Mouse (Mus musculus): Measurements from ENCODE around the gene Scn8a. TPM values are rescaled to one million over a fixed set of nuclear protein-coding genes. Genes with fewer than 3 reads are reported as not detected.

Scn8a gene
- polyA plus RNA-seq, 1 experiment = not detected

DNA sequence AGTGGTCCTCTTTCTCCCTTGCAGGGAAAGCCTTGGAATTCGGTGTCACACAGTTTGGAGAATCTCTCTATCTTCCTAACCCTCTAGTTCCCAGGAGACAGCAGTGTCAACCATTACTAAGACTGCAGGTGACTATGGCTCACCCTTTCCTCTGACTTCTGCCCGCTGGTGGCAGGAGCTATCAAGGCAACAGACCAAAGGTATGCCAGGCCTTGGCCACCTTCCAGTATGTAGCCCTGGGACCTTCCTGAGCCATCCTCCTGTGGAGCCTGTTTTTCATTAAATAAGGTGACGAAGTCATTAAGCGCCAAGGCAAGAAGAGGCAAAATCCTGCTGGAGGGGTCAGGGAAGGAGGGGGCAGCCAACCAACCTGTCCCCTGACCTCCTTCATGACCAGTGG, 205.5 kb downstream of the Scn8a start:
- Histone ChIP-seq H3K79me2 (ENCODE audit: control insufficient read depth, insufficient read depth) (no peaks in the 10 kb centered on the region), H3K4me2 (ENCODE audit: low read depth) (no peak overlapping the region), H3K36me3 (ENCODE audit: control insufficient read depth, insufficient read depth) (no peaks in the 10 kb centered on the region), H3K27me3 (ENCODE audit: control insufficient read depth, insufficient read depth, insufficient read length) (peaks cover 86% of the 10 kb centered on the region), H3K4me3 (no peak overlapping the region), H3ac (ENCODE audit: control insufficient read depth, insufficient read length) (no peak overlapping the region)
- TF ChIP-seq TCF12 (IDR thresholded peaks at IDR 0.05; ENCODE audit: insufficient read depth, poor library complexity, severe bottlenecking) = no peak
- no peak for TF ChIP-seq REST (IDR thresholded peaks at IDR 0.05; ENCODE audit: insufficient read depth, insufficient read length)
- TF ChIP-seq SRF (IDR thresholded peaks at IDR 0.05; ENCODE audit: control insufficient read depth, insufficient read length, low read depth) = no peak
- TF ChIP-seq MYOD1 (IDR thresholded peaks at IDR 0.05; ENCODE audit: control insufficient read depth in 1 of 3, insufficient read length in 2 of 3, low read depth in 2 of 3) = no peak
- no peak for TF ChIP-seq MAX (IDR thresholded peaks at IDR 0.05; ENCODE audit: low read depth)
- TF ChIP-seq MYOG (IDR thresholded peaks at IDR 0.05; ENCODE audit: control insufficient read depth in 1 of 3, insufficient read depth in 1 of 3, insufficient read length in 2 of 3, low read depth in 2 of 3) = no peak
- TF ChIP-seq CEBPB (IDR thresholded peaks at IDR 0.05; ENCODE audit: insufficient read depth, poor library complexity, severe bottlenecking) = no peak
- no peak for TF ChIP-seq E2F4 (IDR thresholded peaks at IDR 0.05; ENCODE audit: insufficient read depth)
- TF ChIP-seq POLR2A (IDR thresholded peaks at IDR 0.05; ENCODE audit: insufficient read length, low read depth) = no peak
- TF ChIP-seq USF1 (IDR thresholded peaks at IDR 0.05; ENCODE audit: low read depth) = no peak
- TF ChIP-seq TCF3 (IDR thresholded peaks at IDR 0.05; ENCODE audit: insufficient read length, low read depth) = no peak
- no peak for TF ChIP-seq POLR2AphosphoS2 (IDR thresholded peaks at IDR 0.05; ENCODE audit: insufficient read length, low read depth)

DNA sequence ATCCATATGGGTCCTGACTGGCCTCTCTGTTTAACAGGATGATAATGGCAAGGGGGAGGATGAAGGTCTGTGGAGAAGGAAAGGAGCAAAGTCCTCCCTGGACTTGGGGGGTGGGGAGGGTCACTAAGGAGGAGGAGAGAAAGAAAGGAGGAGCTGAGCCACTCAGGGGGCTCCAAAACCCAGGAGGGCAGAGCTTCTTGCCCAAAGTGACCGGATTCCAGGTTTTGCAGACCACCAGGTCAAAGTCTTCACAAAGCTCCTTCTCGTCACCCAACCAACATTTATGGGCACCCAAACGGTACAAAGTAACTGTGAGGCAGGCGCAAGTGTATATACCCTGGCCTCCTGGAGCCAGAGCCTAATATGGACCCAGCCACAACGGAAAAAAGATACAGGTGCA, 206.0 kb downstream of the Scn8a start:
- H3K27me3 ChIP-seq (ENCODE audit: control insufficient read depth, insufficient read depth, insufficient read length) = peaks cover 86% of the 10 kb centered on the region
- H3ac ChIP-seq (ENCODE audit: control insufficient read depth, insufficient read length) = no peak overlapping the region
- H3K4me2 ChIP-seq (ENCODE audit: low read depth) = no peak overlapping the region
- H3K36me3 ChIP-seq (ENCODE audit: control insufficient read depth, insufficient read depth) = no peaks in the 10 kb centered on the region
- no peaks in the 10 kb centered on the region for H3K79me2 ChIP-seq (ENCODE audit: control insufficient read depth, insufficient read depth)
- no peak overlapping the region for H3K4me3 ChIP-seq
- TF ChIP-seq MYOG (IDR thresholded peaks at IDR 0.05; ENCODE audit: control insufficient read depth in 1 of 3, insufficient read depth in 1 of 3, insufficient read length in 2 of 3, low read depth in 2 of 3) (no peak), E2F4 (IDR thresholded peaks at IDR 0.05; ENCODE audit: insufficient read depth) (no peak), SRF (IDR thresholded peaks at IDR 0.05; ENCODE audit: control insufficient read depth, insufficient read length, low read depth) (no peak), TCF3 (IDR thresholded peaks at IDR 0.05; ENCODE audit: insufficient read length, low read depth) (no peak), TCF12 (IDR thresholded peaks at IDR 0.05; ENCODE audit: insufficient read depth, poor library complexity, severe bottlenecking) (no peak), REST (IDR thresholded peaks at IDR 0.05; ENCODE audit: insufficient read depth, insufficient read length) (no peak), POLR2AphosphoS2 (IDR thresholded peaks at IDR 0.05; ENCODE audit: insufficient read length, low read depth) (no peak), MYOD1 (IDR thresholded peaks at IDR 0.05; ENCODE audit: control insufficient read depth in 1 of 3, insufficient read length in 2 of 3, low read depth in 2 of 3) (no peak), USF1 (IDR thresholded peaks at IDR 0.05; ENCODE audit: low read depth) (no peak), MAX (IDR thresholded peaks at IDR 0.05; ENCODE audit: low read depth) (no peak), POLR2A (IDR thresholded peaks at IDR 0.05; ENCODE audit: insufficient read length, low read depth) (no peak), CEBPB (IDR thresholded peaks at IDR 0.05; ENCODE audit: insufficient read depth, poor library complexity, severe bottlenecking) (no peak)

DNA sequence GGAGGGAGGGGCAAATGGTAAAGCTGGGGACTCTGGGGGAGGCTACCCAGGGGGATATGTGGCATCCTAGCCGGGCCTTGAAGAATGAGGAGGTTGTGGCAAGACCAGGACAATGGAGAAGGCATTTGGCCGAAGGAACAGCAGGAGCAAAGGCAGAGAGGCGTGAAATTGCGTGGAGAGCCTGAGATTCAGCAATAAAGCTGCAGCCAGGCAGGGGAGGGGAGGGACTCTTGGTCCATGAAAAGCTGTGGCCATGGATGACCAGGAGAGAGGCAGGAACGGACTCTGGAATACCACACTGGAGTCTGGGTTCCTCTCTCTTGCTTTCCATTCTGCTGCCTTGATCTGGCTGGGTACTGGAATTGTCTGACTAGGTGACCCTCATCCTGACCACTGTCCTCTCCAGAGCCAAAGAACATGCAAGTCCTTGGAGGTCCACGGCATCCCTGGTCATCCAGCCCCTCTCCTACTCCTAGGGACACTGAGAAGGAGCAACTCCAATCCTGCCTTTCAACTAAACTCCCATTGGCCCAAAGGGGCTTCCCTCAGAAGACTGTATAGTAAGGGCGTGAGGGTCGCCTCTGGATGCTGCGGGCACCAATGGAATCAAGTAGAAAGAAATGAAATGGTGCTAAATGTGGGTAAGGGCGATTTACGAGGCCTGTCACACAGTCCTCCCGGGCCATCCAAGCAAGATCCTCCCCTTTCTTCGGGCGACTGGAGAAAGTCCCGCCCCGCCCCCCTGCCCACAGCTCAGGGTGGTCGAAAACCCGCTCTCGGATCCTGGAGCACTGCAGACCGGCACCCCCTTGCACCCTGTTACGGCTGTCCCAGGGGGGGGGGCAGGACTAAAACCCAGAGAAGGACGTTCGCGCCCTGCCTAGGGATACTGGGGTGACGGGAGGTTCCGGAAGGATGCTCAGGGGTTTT, 206.7 kb downstream of the Scn8a start:
- no peaks in the 10 kb centered on the region for H3K36me3 ChIP-seq (ENCODE audit: control insufficient read depth, insufficient read depth)
- H3K4me3 ChIP-seq = no peak overlapping the region
- no peak overlapping the region for H3K4me2 ChIP-seq (ENCODE audit: low read depth)
- H3ac ChIP-seq (ENCODE audit: control insufficient read depth, insufficient read length) = no peak overlapping the region
- H3K27me3 ChIP-seq (ENCODE audit: control insufficient read depth, insufficient read depth, insufficient read length) = peaks cover 88% of the 10 kb centered on the region
- no peak for TF ChIP-seq USF1 (IDR thresholded peaks at IDR 0.05; ENCODE audit: low read depth)
- TF ChIP-seq TCF3 (IDR thresholded peaks at IDR 0.05; ENCODE audit: insufficient read length, low read depth) = no peak
- no peak for TF ChIP-seq SRF (IDR thresholded peaks at IDR 0.05; ENCODE audit: control insufficient read depth, insufficient read length, low read depth)
- TF ChIP-seq MYOG (IDR thresholded peaks at IDR 0.05; ENCODE audit: control insufficient read depth in 1 of 3, insufficient read depth in 1 of 3, insufficient read length in 2 of 3, low read depth in 2 of 3) = no peak
- no peaks in the 10 kb centered on the region for H3K79me2 ChIP-seq (ENCODE audit: control insufficient read depth, insufficient read depth)

DNA sequence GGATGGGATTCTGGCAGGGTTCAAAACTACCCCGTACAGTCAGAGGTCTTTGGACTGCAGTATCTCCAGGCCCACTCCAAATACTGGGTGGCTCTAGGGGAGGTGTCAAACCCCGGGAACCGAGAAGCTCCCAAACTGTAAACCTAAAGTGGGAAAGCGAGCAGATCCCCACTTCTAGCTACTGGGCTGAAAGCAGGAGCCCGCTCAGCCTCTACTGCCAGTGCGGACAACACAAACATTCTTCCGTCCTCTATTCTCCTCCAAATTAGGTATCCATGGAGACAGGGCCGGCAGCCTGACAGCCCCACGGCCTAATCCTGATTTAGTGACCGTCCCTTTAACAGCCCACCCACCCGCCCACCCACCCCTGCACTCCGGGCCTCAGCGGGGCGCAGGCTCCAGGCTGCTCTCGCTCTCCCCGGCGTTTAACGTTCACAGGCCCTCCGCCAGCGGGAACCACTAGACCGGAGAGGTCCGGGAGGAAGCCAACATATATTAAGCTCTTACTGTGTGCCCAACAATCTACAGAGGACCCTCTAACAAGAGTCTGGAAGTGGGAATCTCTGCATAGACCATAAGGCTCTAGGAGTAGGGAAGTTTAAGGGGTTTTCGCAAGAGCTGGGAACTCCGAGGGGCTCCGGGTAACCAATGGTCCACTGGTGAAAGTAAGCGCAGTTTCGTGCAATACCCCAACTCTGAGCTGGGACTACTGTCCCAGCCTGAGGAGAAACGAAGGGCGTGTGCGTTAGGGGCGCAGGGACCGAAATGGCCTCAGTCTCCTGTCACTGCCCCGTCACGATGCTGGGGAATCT, 207.5 kb downstream of the Scn8a start:
- Histone ChIP-seq H3K4me2 (ENCODE audit: low read depth) (no peak overlapping the region), H3K27me3 (ENCODE audit: control insufficient read depth, insufficient read depth, insufficient read length) (peaks cover 88% of the 10 kb centered on the region), H3K79me2 (ENCODE audit: control insufficient read depth, insufficient read depth) (no peaks in the 10 kb centered on the region), H3ac (ENCODE audit: control insufficient read depth, insufficient read length) (no peak overlapping the region), H3K4me3 (no peak overlapping the region), H3K36me3 (ENCODE audit: control insufficient read depth, insufficient read depth) (no peaks in the 10 kb centered on the region)
- no peak for TF ChIP-seq POLR2A (IDR thresholded peaks at IDR 0.05; ENCODE audit: insufficient read length, low read depth)
- TF ChIP-seq TCF3 (IDR thresholded peaks at IDR 0.05; ENCODE audit: insufficient read length, low read depth) = no peak
- TF ChIP-seq MYOD1 (IDR thresholded peaks at IDR 0.05; ENCODE audit: control insufficient read depth in 1 of 3, insufficient read length in 2 of 3, low read depth in 2 of 3) = no peak
- TF ChIP-seq MYOG (IDR thresholded peaks at IDR 0.05; ENCODE audit: control insufficient read depth in 1 of 3, insufficient read depth in 1 of 3, insufficient read length in 2 of 3, low read depth in 2 of 3) = no peak
- TF ChIP-seq CEBPB (IDR thresholded peaks at IDR 0.05; ENCODE audit: insufficient read depth, poor library complexity, severe bottlenecking) = no peak
- TF ChIP-seq MAX (IDR thresholded peaks at IDR 0.05; ENCODE audit: low read depth) = no peak
- TF ChIP-seq USF1 (IDR thresholded peaks at IDR 0.05; ENCODE audit: low read depth) = no peak
- TF ChIP-seq REST (IDR thresholded peaks at IDR 0.05; ENCODE audit: insufficient read depth, insufficient read length) = no peak
- TF ChIP-seq TCF12 (IDR thresholded peaks at IDR 0.05; ENCODE audit: insufficient read depth, poor library complexity, severe bottlenecking) = no peak
- no peak for TF ChIP-seq E2F4 (IDR thresholded peaks at IDR 0.05; ENCODE audit: insufficient read depth)
- no peak for TF ChIP-seq SRF (IDR thresholded peaks at IDR 0.05; ENCODE audit: control insufficient read depth, insufficient read length, low read depth)
- TF ChIP-seq POLR2AphosphoS2 (IDR thresholded peaks at IDR 0.05; ENCODE audit: insufficient read length, low read depth) = no peak
